Mouse (Mus musculus) gastrocnemius, postnatal 14 days (tissue): Measurements from ENCODE around the gene Traf7. TPM values are rescaled to one million over a fixed set of nuclear protein-coding genes. Genes with fewer than 3 reads are reported as not detected.

Experiments
- DNase-seq: peaks from one replicate; pipeline ENCODE4 v3.0.0; 2021; ENCODE audit warnings: mixed read lengths
- intact Hi-C: fragments of 180-260 bp; cut with DNase I; formaldehyde crosslinking; loops from one replicate; pipeline ENCODE4 v1.15.1; 2025; ENCODE audit warnings: low total_unique reads
- total RNA-seq, 2 experiments: library from RNA; stranded (reverse); gene quantifications; 2 replicates each; pipeline ENCODE4 v1.2.3; 2021

Gene Traf7
- total RNA-seq, 2 experiments from 2014 or later, result 31.9 to 33.4 TPM

DNA sequence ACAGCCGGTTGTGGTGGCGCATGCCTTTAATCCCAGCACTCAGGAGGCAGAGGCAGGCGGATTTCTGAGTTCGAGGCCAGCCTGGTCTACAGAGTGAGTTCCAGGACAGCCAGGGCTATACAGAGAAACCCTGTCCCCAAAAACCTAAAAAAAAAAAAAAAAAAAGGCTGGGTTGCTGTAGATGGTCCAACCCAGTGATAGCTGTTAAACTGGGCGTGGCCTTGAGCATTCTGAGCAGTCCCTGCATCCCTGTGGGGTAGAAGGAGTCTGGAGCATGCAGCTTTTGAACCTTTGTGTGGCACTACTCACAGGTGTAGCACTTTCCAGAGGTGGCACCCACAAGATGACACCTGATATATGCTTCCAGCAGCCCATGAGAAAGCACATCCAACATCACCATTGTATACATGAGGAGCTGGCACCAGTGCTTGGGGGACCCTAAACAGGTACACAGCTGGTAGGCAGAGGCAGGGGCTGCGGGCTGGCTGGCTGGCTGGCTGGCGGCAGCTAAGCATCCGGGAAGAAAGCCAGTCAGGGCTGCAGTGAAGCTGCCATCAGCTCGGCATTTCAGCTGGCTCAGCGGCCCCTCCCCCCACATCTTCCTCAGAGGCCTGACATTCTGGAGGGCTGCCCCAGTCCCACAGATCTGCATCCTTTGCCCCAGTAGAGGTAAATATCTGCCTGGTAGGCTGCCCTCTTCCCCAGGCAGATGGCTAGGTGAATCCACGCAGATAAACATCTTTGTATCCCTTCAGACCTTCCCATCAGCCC, 42.5 kb downstream of the Traf7 start:
- no peak for DNase-seq
- intact Hi-C loops, result loop anchor here (5.0 kb wide), 1 partner anchor 42 kb away; the partner anchor contains the start of gene Traf7

DNA sequence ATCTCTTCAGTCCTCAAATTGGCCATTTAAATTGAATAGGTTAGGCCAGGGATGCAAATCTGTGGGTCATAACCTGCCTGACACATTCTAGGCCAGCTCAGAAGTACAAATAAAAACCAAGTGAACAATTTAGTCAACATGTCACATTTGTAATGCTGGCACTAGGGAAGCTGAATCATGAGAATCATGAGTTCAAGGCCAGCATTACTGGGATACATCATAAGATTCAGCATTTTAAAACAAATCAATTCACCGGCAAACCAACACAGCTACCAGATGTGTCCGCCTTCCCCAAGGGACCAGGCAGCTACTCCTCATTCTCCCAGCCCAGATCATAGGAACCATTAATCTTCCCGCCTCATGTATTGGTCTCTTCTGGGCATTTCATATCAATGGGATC, 44.2 kb downstream of the Traf7 start:
- DNase-seq, result no peak
- intact Hi-C loops, result loop anchor here (5.0 kb wide), 1 partner anchor 34 kb away; no protein-coding TSS in a partner anchor

DNA sequence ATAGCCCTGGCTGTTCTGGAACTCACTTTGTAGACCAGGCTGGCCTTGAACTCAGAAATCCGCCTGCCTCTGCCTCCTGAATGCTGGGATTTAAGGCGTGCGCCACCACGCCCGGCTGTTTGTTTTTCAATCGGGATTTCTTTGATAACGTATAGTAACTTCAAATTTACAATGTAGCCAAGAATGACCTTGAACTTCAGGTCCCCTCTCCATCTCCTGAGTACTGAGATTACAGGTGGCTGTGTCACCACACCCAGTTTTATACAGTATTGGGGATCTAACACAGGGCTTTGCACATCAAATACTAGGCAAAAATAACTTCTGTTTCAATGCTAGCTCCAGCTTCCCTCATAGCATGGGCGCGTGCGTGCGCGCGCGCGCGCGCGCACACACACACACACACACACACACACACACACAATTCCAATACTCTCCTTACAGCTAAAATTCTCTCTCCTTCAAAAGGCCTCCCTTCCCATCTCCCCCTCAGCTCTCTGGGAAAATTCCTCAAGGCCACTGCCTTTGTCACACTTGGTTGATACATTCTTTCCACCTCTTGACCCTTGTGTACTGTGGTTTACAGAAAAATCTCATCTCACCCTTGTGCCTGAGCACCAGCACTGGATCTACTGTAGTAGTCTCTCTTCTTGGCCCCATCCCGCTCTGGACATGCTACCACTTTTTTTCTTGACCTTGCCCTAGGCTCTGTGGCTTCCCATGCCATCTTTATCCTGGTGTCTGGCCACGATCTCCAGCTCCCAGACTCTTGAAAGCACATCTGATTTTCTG, 46.5 kb downstream of the Traf7 start:
- intact Hi-C loops, result loop anchor here (5.0 kb wide), 1 partner anchor 36 kb away; no protein-coding TSS in a partner anchor
- DNase-seq, result no peak

DNA sequence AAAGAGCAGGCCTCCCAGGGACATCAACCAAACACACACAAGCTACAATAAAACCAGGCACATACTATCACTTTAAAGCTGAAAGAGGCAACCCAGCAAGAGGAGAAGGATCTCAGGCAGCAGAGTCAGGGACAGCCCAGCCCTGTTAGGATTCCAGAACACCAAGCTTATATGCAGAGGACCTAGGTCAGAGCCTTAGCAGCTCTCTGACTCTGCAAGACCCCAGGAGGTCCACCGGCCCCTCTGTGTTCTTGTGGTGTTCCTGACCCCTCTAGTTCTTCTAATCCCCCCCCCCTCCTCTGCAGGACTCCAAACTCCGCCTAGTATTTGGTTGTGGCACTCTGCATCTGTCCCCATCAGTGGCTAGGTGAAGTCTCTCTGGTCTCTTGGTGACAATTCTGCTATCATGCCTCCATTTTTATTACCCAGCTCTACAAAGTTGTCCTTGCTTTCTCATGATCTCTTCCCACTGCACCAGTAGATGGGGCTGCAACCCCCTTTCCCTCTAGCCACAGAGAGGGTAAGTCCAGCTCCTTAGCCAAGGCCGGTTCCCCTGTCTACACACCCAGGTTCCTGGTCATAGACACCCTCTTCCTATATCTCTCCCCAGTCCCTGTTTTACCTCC, 47.4 kb downstream of the Traf7 start:
- intact Hi-C loops, result loop anchor here (5.0 kb wide), 1 partner anchor 37 kb away; no protein-coding TSS in a partner anchor
- DNase-seq, result no peak

DNA sequence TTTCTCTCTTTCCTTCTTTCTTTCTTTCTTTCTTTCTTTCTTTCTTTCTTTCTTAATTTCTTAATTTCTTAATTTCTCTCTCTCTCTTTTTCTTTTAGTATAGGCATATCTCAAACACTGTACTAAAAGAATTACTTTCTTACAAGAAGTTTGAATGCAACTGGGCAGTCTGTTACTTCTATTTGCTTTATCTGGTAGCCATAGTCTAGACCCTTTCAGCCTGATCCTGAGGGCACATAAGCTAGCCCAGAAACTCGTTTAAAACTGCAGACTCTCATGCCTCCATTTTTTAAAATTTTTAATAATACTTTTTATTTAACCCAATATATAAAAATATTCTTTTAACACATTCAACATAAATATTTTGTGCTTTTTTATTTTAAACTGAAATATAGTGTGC, 48.3 kb downstream of the Traf7 start:
- intact Hi-C loops, result no loop called here
- no peak for DNase-seq

DNA sequence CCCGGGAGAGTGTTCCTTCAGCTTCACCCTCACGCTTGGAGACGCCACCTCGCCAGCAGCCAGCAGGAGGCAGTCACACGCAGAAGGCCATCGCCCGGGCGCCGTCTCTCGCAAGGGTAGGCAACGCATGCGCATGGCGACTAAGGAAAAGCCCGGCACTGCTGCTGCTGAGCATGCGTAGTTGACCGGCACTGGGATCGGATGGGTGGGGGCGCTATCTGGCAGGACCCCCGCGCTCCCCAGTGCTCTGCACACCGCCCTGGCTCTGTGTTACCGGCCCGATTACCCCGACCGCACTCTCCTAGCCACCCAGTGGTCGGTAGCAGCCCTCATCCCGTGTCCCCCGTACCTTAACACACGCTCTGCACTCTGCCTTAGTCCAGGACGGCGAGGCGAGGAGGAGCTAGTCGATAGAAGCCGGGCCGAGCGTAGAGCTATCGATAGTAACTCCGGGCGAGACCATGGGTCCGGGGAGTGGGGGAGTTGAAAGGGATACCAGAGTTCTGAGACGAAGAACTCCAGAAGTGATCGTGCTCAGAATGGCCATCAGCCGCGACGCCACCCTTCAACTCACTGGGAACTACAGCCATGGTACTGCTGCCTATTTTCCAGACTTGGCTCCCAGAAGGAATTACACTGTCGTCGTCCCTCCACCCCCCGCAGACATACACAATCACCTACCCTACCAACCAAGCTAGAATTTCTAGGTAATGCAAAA, 48.9 kb downstream of the Traf7 start, which contains the start of gene Mlst8:
TSS of gene Mlst8 (minus strand) at position 416 of the 718 bp plus-strand sequence.
- intact Hi-C loops, result no loop called here

DNA sequence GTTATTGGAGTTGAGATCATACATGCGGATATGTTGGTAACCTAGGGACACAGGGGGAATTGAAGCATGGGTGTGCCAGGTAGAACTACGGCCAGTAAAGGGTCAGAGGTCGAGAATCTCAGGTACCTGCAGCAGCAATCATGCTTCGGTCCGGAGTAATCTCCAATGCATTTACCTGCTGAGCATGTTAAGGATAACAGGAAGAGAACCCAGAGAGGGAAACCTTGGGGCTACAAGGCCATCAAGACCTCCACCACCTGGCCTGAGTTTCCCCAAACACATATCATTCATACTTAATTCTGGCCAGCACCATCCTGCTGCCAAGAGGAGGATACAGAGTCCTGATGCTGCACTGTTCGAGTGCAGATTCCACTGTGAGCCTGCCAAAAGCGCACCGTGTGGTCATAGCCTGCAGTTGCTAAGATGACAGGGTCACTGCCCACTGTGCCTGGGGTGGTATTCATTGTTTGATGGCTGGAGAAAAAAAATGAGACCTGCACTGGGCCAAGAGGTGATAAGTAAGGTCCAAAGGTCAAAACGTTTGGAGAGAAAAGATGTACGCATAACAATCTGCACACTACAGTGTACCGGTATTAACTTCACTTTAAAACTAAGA, 49.6 kb downstream of the Traf7 start:
- no peak for DNase-seq
- intact Hi-C loops, result no loop called here

More for the DNA sequence above, 48.9 kb downstream of the Traf7 start, which contains the start of gene Mlst8:
- peak; percentile 99 for DNase-seq

DNA sequence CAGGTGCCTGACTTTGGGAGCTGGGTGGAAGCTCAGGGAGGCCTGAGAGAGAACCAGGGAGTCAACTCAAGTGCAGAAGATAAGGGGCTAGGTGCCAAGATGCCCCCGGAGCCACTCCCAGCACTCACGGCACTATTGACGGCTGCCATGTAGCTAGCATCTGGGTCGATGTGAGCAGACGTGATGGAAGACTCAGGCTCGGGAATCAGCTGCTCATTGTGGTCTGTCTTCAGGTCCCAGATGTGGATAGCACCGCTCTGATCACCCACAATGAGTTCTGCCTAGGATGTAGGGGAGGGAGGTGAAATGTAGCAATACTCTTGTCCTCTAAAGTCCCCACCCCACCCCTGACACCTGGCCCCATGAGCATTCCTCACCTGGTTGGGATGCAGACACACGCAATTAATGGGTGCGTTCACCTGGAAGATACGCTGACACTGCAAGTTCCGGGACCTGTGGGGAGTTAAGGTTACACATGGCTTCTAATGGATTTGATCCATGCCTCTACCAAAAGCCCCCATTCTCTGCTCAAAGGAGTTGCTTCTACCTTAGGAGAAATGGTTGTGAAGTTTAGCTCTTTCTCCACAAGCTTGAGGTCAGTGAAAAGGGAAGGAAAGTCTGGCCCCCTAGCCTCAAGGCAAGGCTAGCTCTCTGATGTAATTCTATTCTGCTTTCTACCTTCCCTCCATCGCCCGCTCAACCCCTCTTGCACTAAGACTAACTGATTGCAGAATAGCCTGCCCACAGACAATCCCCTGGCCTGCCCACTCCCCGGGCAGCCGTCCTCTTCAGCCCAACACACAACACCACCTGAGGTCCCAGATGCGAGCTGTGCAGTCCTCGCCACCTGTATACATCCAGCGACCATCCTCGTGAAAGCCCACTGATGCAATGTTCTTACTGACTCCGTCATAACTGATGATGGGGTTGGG, 50.4 kb downstream of the Traf7 start:
- intact Hi-C loops, result no loop called here
- DNase-seq, result no peak

DNA sequence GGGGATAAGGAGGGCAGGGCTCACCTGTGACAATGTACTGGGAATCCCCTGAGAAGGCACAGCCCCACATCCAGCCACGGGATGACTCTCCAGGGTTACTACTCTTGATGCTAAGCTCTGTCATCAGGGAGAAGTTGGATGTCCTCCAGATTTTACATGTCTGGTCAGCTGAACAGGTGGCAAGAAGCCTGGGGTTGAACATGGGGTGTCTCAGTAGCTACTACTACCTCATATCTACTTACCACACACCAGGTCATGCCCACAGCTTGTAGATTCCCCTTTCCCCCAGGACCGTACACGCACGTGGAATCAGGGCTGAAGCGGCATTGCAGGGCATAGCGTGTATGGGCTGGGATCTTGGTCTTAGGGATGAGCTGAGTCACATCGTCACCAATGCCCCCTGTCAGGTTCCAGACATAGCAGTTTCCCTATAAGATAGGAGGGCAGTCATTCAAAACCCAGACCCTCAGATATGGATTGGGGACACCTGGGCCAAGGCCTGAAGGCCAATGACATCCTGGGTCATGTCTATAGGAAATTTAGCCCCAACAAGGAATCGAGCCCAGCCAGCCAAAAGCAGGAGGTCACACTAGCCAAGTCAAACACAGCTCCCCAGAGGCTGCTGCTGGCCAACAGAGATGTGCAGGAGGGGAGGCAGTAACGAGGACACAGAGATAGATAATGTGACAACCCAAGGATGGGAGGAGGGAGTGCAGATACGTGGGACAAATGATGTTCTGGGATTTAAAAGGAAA, 51.5 kb downstream of the Traf7 start:
- DNase-seq, result no peak
- intact Hi-C loops, result no loop called here

DNA sequence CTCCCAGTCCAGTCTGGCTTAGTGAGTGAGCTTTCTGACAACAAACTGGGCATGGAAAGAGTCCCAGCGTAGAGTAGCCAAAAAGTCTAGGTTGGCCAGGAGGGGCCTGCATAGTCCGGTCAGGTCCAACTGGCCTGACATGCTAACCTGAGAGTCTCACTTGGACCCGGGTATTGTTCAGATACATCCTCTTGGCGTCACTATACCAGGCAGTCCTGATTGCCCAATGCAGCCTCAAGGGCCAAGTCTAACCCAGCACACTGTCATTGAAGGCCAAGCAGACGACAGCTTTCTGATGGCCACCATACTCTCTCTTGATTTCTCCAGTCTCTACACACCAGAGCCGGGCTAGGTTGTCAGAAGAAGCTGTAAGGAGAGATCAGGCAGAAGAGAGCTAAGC, 52.2 kb downstream of the Traf7 start:
- intact Hi-C loops, result no loop called here
- DNase-seq, result no peak

DNA sequence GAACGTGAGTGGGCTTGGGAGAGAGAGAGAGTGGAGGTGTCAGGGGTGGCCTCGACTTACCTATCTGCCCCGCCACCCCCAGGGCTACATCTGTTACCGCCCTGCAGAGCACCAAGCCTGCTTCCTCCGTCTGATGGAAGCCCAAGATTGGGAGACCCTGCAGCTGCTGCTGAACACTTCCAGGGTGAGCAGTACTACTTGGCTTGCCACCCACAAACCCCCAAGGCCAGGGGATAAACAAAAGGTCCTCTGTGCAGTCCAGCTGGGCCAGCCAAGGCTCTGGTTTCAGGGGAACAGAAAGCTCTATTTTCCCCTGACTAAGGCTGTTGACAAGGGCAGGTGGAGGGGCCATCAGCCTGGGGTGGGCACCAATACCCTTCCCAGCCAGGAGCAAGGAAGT, 53.2 kb downstream of the Traf7 start:
- intact Hi-C loops, result no loop called here
- no peak for DNase-seq

DNA sequence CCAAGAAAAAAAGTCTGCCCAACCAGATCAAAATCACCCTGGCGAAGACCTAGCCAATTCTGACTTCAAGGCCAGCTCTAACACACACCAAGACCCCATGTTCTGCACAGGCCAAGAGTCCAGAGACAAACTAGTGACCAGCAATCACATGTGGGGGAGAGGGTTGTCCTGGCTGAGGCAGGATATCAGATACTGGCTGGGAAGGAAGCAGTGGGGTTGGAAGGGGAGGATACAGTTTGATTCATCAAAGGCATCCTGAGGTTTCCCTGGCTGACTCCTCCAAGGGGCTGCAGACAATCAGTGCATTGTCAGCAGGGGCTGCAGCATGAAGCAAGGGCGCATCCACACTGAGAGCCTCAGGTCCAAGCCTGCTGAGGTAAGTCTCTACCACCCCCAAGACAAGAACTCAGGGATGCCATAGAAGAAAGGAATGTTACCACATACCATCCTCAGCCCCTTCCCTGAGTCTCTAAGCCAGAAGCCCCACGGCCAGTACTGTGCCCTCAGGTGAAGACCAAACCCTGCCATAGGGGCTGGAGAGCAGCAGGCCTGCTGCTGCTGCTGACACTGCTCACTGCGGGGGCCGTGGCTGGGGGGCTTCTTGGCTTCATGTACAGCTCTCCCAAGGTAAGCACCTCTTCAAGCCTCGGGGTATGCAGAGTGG, 54.0 kb downstream of the Traf7 start, which contains the start of gene Bricd5:
TSS of gene Bricd5 (plus strand) at position 273 of the 664 bp plus-strand sequence.
- intact Hi-C loops, result no loop called here
- no peak for DNase-seq

DNA sequence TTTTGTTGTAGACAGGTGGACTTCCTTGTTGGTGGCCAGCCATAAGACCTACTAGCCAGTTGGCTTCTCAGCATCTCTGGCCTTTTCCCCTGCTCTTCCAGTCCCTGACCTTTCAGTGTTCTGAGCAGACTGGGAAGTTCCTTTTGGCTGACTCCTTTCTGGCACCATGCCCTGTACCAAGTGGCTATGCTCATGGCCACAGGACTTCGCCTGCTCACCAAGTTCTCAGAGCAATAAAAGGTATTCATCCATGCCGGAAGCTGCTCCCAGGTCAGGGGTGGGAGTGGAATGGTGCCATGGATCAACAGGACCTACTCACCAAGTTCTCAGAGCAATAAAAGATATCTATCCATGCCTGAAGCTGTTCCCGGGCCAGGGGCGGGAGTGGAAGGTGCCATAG, 55.2 kb downstream of the Traf7 start:
- intact Hi-C loops, result no loop called here
- peak; percentile 61 for DNase-seq

DNA sequence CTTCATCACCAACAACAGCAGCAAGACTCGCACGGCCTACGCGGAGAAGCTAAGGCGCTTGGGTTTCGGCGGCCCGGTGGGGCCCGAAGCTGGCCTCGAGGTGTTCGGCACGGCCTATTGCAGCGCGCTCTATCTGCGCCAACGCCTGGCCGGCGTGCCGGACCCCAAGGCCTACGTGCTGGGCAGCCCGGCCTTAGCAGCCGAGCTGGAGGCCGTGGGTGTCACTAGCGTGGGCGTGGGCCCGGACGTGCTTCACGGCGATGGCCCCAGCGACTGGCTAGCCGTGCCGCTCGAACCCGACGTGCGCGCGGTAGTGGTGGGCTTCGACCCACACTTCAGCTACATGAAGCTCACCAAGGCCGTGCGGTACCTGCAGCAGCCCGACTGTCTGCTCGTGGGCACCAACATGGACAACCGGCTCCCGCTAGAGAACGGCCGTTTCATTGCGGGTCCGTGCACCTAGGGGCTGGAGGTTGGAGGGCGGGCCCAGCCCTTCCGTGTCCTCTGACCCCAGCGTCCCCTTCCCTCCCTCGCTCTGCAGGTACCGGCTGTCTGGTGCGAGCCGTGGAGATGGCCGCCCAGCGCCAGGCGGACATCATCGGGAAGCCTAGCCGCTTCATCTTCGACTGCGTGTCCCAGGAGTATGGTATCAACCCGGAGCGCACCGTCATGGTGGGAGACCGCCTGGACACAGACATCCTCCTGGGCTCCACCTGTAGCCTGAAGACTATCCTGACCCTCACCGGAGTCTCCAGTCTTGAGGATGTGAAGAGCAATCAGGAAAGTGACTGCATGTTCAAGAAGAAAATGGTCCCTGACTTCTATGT, 56.8 kb downstream of the Traf7 start:
- intact Hi-C loops, result no loop called here
- DNase-seq, result no peak

DNA sequence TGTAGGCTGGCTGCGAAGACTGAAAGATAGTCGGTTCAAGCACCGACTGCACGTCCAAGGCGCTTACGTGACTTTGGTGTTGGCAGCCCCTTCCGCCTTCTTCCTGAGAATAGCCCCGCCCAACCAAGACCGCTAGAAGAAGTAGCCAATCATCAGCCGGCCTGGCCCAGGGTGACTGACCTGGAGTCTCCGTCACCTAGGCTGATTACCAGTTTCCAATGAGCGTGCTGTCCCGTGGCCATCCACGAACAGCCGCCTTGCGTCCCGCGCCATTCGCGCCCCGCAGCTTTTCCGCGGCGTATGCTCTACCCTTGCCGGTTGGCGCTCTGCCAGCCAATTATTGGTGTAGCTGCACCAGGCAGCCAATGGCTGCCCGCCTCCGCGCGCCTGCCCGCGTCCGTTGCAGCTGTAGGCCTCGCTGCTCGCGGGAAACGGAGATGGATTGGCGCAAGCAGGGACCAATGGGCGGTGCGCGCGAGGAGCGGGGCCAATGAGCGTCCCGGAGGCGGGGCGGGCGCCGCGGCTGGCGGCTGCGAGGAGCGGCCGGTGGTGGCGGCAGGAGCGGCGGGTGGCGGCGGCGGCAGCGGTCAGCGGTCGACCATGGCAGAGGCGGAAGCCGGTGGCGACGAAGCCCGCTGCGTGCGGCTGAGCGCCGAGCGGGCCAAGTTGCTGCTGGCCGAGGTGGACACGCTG, 57.7 kb downstream of the Traf7 start, which contains the start of the genes E4f1 and Pgp:
TSS of gene E4f1 (minus strand) at position 404 of the 693 bp plus-strand sequence.
TSS of gene Pgp (plus strand) at position 483 of the 693 bp plus-strand sequence.
- peak; percentile 99 for DNase-seq
- intact Hi-C loops, result no loop called here
